Mouse (Mus musculus) lung, embryonic 16.5 days (tissue): ENCODE results near the gene Ntan1. TPM values are rescaled to one million over a fixed set of nuclear protein-coding genes. Genes with fewer than 3 reads are reported as not detected.

ENCODE experiments used
- ATAC-seq: fragments of 200-750 bp; cut with Nextera tagmentation; 2 replicates; pipeline ENCODE4 v1.8.0; 2017; ENCODE audit warnings: low read depth, mild to moderate bottlenecking, moderate library complexity
- H3K27ac ChIP-seq: fragments of 300-500 bp; sonication (generic); 2 replicates; pipeline ENCODE4 v1.5.1; 2014; ENCODE audit warnings: mild to moderate bottlenecking, control low read depth, low read length
- H3K27me3 ChIP-seq: fragments of 300-500 bp; sonication (generic); 2 replicates; pipeline ENCODE4 v1.6.1; 2014; ENCODE audit warnings: low read depth, low read length, mixed read lengths; ENCODE audit not compliant: control insufficient read depth, insufficient read depth
- H3K36me3 ChIP-seq: fragments of 300-500 bp; sonication (generic); 2 replicates; pipeline ENCODE4 v1.6.1; 2014; ENCODE audit warnings: low read length; ENCODE audit not compliant: control insufficient read depth, insufficient read depth
- H3K4me1 ChIP-seq: fragments of 300-500 bp; sonication (generic); replicated peaks from 2 replicates; pipeline ENCODE4 v1.6.1; 2014; ENCODE audit warnings: low read length, mixed read lengths; ENCODE audit not compliant: control insufficient read depth, insufficient read depth
- H3K4me2 ChIP-seq: fragments of 300-500 bp; sonication (generic); 2 replicates; pipeline ENCODE4 v1.6.1; 2014; ENCODE audit warnings: low read depth, low read length, control low read depth
- H3K4me3 ChIP-seq: fragments of 300-500 bp; sonication (generic); 2 replicates; pipeline ENCODE4 v1.5.1; 2014; ENCODE audit warnings: mild to moderate bottlenecking, low read length, control low read depth
- H3K9ac ChIP-seq: fragments of 300-500 bp; sonication (generic); 2 replicates; pipeline ENCODE4 v1.6.1; 2014; ENCODE audit warnings: low read length, control low read depth
- H3K9me3 ChIP-seq: fragments of 300-500 bp; sonication (generic); 2 replicates; pipeline ENCODE4 v1.6.1; 2016; ENCODE audit warnings: low read length; ENCODE audit not compliant: control insufficient read depth
- WGBS: fragments of 180-500 bp; shearing (Covaris S2); extraction: QIAGEN DNeasy Blood & Tissue Kit; methylation state at CpG from one replicate; pipeline ENCODE4 v1.1.7; 2014; 5-methylcytosine and 5-hydroxymethylcytosine counted together
- microRNA-seq: library from miRNA; unstranded; fragments of <30 nt; microRNA quantifications from one replicate; pipeline ENCODE4, GENCODE M21; 2016
- polyA plus RNA-seq: library from polyadenylated mRNA; unstranded; fragments of >200 nt; fragmentation: Nextera tagmentation; extraction: Ambion mirVana; gene quantifications from 2 replicates; pipeline ENCODE4 v1.2.1, GENCODE M21; 2015

The Ntan1 gene
- polyA plus RNA-seq, 1 experiment from 2014 or later: 166 TPM

DNA sequence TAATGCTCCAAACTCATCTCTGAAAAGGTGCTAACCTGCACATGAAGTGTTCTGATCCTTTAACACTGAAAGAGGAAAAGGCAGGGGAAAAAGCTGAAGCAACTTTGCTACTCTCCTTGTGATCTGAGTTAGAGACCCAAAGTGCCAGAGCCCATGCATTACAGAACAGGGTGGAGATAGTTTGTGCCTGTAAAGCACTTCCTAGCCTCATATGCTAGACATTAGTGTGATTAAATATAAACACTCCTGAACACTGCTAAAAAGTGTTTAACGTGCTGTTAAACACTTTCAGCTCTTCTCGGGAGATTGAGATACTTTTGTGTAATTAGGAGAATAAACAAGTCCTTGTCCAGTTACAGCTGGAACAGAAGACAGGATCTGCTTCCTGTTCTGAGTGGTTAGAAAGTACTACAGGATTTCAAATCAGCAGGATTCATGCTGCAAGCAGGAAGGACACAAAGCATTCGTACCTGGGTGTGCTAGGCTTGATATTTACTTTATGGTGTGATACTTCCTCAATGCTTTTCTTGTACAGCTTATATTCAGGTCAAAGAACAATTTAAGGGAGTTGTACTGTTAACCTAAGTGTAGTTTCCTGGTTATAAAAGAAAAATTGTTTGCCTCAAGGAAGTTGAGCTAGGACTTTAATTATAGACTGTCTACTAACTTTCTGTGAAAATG is 64.6 kb downstream of the Ntan1 start:
- Histone ChIP-seq H3K36me3 (peaks cover 6% of the 10 kb centered on the region; the same call in 1 of the 2 replicates), H3K4me1 (no peaks in the 10 kb centered on the region), H3K27me3 (no peaks in the 10 kb centered on the region), H3K9ac (no peak overlapping the region), H3K4me2 (no peak overlapping the region), H3K4me3 (no peak overlapping the region), H3K27ac (peak overlapping the region; percentile 44; the same call in 1 of the 2 replicates), H3K9me3 (no peaks in the 10 kb centered on the region)
- ATAC-seq: no peak
- 17% methylated on average over 3 of the region's 3 CpGs for WGBS

Small RNA genes within 50 kb of the gene (microRNA-seq; reads per million reads assigned to microRNA genes)
- not detected for gene Gm27734

Other genes with a start within 250 kb of the Ntan1 start
- 43.0 and 44.1 TPM in 2 replicates for gene Parn, start 150.7 kb upstream of the Ntan1 start, polyA plus RNA-seq
- 46.7 and 48.3 TPM in 2 replicates for gene Bfar, start 147.0 kb upstream of the Ntan1 start, polyA plus RNA-seq
- 4.3 and 5.4 TPM in 2 replicates for gene 3110001I22Rik, start 146.9 kb upstream of the Ntan1 start, polyA plus RNA-seq
- 4.0 TPM in 2 replicates for gene Pla2g10, start 87.9 kb upstream of the Ntan1 start, polyA plus RNA-seq
- gene Rrn3, start 38.1 kb upstream of the Ntan1 start, polyA plus RNA-seq: 52.5 and 56.0 TPM in 2 replicates
- 79.3 and 84.0 TPM in 2 replicates for gene Pdxdc1, start 84.3 kb downstream of the Ntan1 start, polyA plus RNA-seq
- 11.2 and 12.5 TPM in 2 replicates for gene Mpv17l, start 84.3 kb downstream of the Ntan1 start, polyA plus RNA-seq
- 0.44 and 0.84 TPM in 2 replicates for gene 2900011O08Rik, start 167.8 kb downstream of the Ntan1 start, polyA plus RNA-seq
- gene Ifitm7, start 168.0 kb downstream of the Ntan1 start, polyA plus RNA-seq: not detected in 2 replicates